Mouse (Mus musculus): ENCODE data around the gene Rhot1. TPM values are rescaled to one million over a fixed set of nuclear protein-coding genes. Genes with fewer than 3 reads are reported as not detected.
"Not testable (repeated sequence)": the region's sequence is repeated elsewhere in the genome, so short reads cannot be mapped to it uniquely, and the experiment has no call there.

The Rhot1 gene
- polyA plus RNA-seq (2012; rRNA removed) = 49.8 and 53.8 TPM in 2 replicates

DNA sequence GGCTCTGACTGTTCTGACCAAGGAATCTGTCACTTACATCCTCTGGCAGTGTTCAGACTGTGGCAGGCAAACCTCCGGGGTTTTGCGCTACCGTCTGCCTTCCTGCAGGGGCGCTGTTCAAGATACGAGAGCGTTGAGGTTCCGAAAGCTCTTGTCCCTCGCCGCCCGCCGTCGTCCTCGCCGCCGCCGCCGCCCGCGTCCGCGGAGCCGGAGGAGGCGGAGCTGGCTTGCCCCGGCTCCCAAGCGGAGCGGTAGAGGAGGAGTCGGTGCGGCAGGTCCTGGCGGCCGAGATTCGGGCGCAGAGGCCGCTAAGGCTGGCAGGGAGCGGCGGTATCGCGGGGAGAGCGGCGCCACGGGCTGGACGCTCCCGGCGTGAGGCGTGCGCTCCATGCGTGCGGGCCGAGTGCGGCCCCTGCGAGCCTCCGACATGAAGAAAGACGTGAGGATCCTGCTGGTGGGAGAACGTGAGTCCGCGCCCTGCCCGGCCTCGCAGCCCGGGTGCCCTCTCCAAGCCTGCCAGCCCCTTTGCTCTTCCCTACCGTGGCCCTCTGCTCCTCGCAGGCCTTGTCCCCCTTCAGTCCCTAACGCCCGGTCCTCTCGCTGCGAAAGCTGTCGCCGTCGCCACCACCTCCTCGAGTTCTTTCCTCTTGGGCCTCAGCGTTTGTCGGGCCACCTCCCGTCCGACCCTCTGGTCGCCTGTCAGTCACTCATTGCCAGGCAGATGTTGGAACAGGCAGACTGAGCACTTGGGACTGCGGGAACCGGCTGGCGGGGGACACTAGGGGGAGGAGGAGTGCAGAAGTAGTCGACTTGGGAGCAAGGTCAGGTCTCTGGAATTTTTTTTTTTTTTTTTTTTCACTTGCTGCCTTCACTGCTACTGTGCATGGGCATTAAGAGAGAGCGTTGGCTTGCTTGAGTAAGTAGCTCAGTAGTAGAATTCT lies at the start of gene Rhot1:
Rhot1 (plus strand) TSS at position 160 of the 941 bp plus-strand sequence.
- DNase-seq (ENCODE audit: low spot score) = peak; percentile 96

DNA sequence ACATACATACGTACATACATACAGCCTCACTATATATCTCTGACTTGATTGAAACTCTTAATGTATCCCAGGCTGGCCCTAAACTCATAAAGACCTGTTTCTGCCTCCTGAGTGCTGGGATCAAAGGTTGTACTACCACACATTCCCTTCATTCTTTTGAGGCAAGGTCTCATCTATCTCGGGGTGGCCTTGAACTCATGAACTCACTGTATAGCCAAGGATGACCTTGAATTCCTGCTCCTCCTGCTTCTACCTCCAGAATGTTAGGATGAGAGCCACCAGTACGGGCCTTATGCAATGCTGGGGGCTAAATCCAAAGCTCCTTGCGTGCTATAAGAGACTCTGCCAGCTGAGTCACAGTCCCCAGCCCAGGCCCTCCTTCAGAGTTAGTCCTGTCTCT lies 47.8 kb upstream of the Rhot1 start:
- DNase-seq (ENCODE audit: low spot score) = no peak

DNA sequence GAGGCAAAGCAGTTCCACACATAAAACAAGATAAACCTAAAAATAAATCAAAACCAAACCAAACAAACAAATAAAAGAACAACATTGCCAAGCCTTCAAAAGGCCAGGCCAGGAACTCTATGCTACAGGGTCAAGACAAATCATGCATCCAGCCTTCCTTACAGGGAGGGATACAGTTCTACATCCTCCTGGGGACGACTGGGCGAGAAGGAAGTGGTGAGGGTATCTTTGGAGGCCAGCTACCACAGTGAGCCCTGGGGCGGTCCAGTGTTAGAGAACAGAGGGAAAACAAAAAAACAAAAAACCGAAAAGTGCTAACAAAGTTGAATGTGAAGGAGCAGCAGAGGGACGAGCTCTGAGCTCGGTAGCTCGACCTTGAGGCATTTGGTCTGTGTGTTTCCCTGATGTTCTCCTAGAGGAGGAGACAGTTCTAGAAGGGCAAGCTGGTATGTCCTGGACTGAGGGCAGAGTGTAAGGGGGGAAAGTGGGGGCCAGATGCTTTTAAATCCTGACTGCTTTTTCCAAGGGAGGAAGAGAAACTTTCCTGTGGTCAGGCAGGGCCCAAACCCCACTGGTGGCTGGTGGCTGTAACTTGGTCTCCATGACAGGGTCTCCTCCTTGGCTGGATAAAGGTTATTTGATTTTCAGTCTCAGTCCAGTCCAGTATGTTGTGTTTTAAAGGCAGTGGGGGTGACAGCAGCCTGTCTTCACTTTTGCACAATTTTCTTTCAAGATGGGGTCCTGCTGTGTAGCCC lies 45.3 kb upstream of the Rhot1 start:
- no peak for DNase-seq (ENCODE audit: low spot score)

DNA sequence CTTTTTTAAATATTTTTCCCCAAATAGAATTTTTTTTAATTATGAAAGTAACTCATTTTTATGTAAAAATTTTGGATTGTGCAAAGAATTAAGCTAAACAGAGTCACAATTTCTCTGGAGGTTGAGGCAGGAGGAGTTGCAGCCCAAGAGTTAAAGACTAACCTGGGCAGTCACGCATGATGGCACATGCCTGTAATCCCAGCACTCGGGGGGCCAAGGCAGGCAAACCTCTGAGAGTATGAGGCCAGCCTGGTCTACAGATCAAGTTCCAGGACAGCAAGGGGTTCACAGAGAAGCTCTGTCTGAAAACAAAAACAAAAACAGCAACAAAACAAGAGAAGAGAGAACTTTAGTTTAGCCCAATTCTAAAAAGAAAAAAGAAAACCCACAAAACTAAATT lies 44.6 kb upstream of the Rhot1 start:
- DNase-seq (ENCODE audit: low spot score) = no peak

DNA sequence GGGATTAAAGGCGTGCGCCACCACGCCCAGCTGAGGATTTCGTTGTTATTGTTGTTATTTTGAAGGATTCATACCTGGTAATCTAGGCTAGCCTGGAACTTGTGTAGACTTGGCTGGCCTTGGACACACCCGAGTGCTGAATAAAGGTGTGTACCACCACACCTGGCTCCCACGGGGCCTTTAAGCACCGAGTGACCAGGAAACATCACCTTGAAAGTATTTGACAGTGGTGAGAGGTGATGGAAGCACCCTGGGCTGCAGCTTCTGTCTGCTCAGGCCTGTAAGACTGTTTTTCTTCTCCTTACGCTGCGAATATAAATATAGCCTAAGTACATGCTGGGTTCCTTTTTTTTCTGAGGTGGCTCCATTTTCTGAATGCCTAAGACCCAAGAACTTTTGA lies 40.7 kb upstream of the Rhot1 start:
- no peak for DNase-seq (ENCODE audit: low spot score)

DNA sequence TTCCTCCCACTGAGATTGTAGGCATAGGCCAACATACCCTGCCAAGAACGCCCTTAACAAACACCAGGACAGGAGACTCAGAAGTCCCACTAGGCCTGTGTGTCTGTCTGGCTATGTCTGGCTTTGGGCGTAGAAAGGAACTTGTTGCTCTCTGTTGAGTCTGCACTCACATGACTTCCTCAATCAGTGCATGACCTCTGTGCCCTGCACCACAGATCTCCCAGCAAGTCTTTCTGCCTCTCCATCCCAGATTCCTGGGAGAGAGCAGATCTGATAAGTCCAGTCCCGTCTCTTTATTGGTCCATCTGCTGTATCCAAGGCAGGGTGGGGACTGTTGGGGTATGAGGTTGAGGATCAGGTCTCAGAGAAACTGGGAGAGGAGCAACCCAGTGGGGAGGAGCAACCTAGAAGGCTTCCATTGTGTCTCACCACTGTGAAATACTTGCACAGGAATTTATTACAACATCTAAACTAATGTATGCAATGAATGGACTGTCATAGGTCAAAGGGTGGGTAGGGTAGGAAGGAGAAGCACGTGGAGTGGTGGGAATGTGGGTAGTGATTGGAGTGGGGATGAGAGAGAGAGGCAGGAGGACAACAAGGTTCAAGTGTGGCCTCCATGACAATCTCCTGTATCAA lies 40.1 kb upstream of the Rhot1 start:
- no peak for DNase-seq (ENCODE audit: low spot score)

DNA sequence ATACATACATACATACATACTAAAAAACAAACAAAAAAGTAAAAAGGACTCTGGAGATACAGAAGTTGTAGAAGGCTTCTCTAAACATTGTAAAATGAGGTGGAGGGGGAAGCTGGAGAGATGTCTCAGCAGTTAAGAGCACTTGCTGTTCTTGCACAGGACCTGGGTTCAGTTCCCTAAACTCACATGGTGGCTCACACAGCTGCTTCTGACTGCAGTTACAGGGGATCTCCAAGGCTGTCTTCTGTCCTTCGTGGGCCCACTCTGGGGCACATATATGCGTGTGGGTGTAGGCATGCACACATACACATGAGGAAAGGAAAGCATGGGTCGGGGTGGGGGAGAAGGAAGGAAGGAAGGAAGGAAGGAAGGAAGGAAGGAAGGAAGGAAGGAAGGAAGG lies 39.2 kb upstream of the Rhot1 start:
- DNase-seq (ENCODE audit: low spot score) = no peak

DNA sequence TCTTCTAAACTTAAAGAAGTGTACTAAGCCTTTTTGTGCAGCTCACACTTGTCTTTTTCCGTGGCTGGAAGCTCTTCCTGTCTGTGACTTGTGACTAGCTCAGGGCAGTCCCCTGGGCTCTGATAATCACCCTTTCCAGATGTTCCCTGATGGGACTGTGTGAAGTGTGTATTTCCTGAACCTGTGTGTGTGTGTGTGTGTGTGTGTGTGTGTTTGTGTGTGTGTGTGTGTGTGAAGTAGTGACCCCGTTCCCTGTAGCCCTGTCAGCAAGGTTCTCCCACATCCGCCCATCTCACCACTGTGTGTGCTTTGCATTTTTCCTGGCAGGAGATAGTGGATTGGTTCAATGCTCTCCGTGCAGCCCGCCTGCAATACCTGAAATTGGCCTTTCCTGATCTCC lies 38.5 kb upstream of the Rhot1 start:
- DNase-seq (ENCODE audit: low spot score) = no peak

DNA sequence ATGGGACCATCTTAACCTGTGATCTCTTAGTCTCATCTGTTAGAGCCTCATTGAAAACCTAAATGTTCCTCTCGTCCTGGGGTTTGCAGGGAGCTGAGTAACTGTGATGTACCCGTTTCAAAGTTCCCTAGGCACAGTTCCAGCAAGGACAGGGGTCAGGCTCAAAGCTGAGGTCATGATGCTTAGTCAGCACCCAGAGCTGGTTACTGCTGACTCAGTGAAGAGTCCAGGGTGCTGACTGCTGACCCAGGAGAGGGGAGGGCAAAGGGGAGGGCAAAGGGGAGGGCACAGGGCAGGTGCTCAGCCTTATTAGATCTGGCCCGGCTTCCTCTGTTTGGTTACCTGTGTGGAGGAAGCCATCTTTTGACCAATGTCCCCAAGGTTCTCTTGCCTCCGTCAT lies 36.9 kb upstream of the Rhot1 start:
- DNase-seq (ENCODE audit: low spot score) = no peak

DNA sequence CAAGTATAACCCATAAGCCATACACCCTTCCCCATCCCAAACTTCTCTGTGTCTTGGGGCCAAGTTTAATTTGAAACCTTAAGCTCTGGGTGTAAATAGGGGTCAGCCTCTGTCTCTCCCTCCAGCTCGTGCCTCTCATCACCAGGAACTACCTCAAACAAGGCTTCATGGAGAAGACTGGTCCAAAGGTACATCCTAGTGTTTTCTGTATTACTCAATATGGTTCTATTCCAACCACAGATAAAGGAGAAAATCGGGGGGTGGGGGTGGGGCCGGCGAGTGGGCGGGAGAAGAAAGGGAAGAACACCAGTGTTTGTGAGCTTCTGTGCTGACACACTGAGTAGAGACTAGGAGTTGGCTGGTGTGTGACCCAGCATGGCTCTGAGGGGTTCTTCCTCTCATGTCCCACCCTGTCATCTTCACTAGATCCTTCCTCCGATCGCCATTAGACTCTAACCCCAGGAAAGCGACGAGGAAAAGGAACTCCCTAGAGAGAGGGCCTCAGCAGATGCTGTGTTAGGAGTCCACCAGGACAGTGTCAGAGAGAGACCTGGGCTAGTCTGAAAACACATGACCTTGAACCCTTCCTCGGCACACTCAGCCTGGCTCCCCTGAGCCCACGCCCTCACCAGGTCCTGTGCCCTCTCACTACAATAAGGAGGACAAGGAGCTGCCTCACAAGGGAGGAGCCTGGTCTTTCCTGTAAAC lies 34.7 kb upstream of the Rhot1 start:
- no peak for DNase-seq (ENCODE audit: low spot score)

DNA sequence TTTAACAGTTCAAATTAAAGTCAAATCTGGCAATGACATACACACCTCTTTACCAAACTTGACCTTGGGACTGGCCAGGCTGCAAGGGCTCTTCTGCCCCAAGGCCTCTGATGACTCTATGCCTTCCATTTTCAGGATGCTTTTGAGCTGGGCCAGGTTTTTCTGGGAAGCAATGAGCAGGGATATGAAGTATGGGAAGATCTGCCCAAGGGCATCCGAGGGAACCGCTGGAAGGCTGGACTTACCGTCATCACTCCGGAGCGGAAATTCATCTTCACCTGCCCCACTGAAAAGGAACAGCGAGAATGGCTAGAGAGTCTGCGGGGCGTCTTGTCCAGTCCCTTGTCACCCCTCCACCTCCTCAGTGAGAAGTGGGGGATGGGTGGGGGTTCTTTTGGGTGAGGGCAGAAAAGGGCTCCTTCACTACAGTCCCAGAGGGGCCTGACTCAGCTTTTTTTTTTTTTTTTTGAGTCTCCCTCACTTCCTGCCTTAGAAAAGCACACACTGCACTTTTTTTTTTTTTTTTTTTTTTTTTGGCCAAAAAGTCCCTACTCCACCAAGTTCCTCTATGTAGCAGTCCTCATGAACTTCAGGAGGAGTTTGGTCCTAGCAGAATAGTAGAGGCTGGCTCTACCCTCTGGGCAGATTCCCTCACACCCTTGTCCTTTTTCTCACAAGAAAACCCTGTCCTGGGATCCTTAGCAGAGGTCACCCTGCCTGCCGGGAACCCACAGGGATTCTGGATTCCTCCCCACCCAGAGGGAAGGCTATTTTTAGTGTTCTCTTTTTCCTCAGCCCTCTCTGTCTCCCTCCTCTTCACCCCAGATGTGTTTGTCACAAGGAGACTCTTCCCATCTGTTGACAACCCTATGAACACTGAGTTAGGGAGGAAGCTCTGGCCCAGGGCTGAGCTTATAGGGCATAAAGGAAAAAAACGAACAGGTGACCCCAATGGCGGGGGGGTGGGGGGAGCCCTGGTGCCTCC lies 31.6 kb upstream of the Rhot1 start:
- DNase-seq (ENCODE audit: low spot score) = no peak

DNA sequence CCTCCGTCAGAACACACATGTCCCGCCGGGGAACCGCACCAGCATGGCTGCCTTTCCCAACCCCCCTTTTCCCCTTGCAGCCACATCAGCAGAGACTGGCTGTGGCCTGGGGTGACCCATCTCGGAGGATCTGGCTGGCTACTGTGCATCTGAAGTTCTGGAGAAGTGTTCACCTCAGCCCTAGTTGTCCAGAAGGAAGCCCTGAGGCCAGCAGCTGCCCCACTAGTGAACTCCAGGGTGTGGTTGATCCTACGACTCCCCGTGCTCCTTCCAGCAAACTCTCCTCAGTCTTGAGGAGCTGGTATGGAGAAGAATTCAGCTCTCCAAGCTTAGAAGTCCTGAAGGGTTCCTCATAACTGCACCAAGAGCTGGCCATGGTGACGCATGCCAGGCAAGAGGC lies 30.5 kb upstream of the Rhot1 start:
- no peak for DNase-seq (ENCODE audit: low spot score)

DNA sequence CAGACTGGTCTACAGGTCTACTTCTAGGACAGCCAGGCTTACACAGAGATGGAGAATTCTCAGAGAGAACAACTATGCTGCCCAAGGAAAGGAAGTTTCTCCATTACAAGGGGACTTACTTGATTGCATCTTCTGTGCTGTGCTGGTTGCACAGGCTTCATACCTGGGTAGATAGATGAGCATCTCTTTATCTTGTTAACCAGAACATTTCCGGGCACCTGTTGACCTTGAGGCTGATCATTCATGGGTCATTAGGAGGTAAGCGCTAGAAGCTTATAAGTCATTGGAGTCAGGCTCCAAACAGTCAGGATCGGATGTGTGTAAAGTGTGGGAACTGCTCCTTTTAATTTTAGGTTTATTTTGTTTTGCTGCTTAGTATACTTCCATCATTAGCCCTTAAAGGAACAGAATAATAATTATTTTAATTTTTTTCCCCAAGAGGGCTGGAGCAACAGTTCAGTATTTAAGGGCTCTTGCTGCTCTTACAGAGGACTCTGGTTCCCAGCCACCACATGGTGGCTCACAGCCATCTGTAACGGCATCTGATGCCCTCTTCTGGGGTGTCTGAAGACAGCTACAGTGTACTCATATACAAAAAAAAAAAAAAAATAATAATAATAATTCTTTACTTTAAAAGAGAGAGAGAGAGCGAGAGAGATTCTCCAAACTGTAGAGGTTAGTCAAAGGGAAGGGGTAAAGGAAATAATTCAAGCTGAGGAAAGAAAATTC lies 27.6 kb upstream of the Rhot1 start:
- DNase-seq (ENCODE audit: low spot score) = no peak

DNA sequence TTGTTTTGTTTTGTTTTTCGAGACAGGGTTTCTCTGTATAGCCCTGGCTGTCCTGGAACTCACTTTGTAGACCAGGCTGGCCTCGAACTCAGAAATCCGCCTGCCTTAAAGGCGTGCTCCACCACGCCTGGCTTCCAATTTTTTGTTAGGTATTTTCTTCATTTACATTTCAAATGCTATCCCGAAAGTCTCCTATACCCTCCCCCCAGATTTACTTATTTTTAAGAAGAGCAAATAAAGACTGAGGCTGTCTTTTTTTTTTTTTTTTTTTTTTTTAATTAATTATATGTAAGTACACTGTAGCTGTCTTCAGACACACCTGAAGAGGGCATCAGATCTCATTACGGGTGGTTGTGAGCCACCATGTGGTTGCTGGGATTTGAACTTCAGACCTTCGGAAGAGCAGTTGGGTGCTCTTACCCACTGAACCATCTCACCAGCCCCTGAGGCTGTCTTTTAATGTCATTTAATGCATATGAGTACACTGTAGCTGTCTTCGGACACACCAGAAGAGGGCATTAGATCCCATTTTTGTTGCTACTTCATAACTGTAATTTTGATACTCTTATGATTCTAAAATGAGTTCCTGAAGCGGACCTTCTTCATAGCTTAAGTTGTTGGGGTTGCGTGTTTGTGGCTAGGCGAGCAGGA lies 25.6 kb upstream of the Rhot1 start:
- not testable (repeated sequence) for DNase-seq (ENCODE audit: low spot score)

DNA sequence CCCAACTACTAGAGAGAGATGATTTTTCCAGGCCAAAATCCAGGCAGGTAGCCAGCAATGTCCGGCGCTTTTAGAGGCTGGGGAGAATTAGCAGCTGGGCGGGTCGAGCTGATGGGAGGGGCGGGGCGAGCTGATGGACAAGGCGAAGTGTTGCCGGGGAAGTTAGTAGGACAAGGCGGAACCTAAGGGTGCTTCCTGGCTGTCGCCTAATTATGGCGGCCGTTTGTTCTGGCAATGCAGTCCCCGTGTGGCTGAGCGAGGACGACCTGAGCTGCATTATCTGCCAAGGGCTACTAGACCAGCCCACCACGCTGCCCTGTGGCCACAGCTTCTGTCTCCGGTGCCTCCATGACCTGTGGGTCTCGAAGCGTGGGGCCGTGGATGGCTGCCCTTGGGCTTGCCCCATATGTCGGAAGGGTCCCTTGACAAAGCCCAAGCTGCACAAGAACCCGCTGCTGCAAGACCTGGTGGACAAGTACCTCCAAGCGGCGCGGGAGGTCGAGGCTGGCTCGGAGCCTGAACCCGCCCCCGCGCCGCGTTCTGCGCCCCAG lies 25.0 kb upstream of the Rhot1 start, which contains the start of gene Rnf135:
Rnf135 (plus strand) TSS at position 147 of the 551 bp plus-strand sequence.
- peak; percentile 68 for DNase-seq (ENCODE audit: low spot score)

DNA sequence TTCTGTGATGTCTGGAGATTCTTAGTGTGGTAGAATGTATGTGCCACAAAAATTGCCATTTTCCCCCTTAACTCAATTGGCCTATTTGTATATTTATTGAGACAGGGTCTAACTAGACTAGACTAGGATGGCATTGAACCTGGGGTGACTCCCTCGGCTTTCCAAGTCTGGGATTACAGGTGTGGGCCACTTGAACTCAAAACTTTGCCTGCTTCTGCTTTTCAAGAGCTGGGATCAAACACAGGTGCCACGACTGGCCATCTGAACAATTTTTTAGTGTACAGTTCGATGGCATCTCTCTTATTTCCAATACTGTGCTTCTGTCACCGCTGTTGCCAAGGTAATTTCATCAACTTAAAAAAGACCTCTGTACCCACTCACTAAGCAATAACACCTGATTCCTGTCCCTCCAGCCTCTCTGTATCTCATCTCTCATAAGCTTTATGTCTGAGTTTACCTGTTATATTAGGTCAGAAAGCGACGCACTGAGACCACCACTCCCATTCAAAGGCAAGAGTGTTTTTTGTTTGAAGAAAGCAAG lies 24.2 kb upstream of the Rhot1 start:
- DNase-seq (ENCODE audit: low spot score) = no peak

DNA sequence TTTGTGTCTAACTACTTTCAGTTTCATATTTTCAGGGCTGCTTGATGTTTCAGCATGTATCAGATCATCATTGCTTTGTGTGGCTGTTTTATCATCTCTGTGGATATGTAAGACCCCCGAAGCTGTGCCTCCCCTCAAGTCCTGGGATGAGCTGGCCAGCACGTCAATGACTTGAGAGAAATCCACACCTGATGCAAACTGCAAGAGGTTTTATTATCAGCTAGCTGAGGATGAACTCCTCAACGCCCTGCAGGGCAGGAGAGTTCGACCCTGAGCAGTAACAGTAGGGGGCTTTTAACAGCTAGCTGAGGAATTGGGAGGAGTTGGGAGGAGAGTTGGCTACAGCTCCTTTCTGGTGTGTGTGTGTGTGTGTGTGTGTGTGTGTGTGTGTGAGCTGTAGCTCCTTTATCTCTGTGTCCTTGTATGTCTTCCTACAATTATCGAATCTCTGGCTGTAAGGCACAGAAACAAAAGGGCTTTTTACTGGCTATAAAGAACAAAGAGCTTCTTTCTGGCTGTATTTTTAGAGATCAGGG lies 23.3 kb upstream of the Rhot1 start:
- not testable (repeated sequence) for DNase-seq (ENCODE audit: low spot score)

DNA sequence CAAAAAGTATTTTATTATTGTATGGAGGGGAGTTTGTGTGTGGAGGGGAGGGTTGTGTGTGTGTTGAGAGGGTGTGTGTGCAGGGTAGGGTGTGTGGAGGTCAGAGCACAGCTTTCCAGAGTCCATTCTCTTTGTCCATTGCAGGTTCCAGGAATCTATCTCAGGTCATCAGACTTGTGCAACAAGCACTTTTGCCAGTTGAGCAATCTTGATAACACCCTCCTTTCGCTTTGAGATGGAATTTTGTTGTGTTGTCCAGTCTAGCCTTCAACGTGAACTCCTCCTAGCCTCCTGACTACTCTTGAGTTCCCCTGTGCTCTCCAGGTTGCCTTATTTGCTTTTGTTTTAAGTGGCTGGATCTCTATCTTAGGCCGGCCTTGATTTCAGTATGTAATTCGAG lies 18.5 kb upstream of the Rhot1 start:
- DNase-seq (ENCODE audit: low spot score) = no peak
